Mouse (Mus musculus) myocyte (in vitro differentiated cells): ENCODE data around the gene Ccdc73. TPM values are rescaled to one million over a fixed set of nuclear protein-coding genes. Genes with fewer than 3 reads are reported as not detected.

ENCODE experiments used
- H3K27me3 ChIP-seq: one replicate; pipeline ENCODE4 v1.6.1; 2011; ENCODE audit not compliant: control insufficient read depth, insufficient read depth, insufficient read length
- H3K36me3 ChIP-seq: one replicate; pipeline ENCODE4 v1.6.1; 2011; ENCODE audit not compliant: control insufficient read depth, insufficient read depth
- H3K4me2 ChIP-seq: one replicate; pipeline ENCODE4 v1.6.1; 2011; ENCODE audit warnings: low read depth, control low read depth
- H3K4me3 ChIP-seq: one replicate; pipeline ENCODE4 v1.5.1; 2011; ENCODE audit warnings: mild to moderate bottlenecking, control low read depth, moderate library complexity
- H3K79me2 ChIP-seq: one replicate; pipeline ENCODE4 v1.6.1; 2011; ENCODE audit not compliant: control insufficient read depth, insufficient read depth
- H3ac ChIP-seq: one replicate; pipeline ENCODE4 v1.6.1; 2011; ENCODE audit not compliant: control insufficient read depth, insufficient read length
- CEBPB ChIP-seq: IDR thresholded peaks from 2 replicates; pipeline ENCODE4 v1.6.1; 2011; ENCODE audit warnings: mild to moderate bottlenecking, moderate library complexity; ENCODE audit not compliant: poor library complexity, insufficient read depth, severe bottlenecking
- E2F4 ChIP-seq: IDR thresholded peaks from one replicate; pipeline ENCODE4 v1.6.1; 2011; ENCODE audit warnings: mild to moderate bottlenecking, control low read depth, moderate library complexity; ENCODE audit not compliant: insufficient read depth
- MAX ChIP-seq: IDR thresholded peaks from one replicate; pipeline ENCODE4 v1.6.1; 2011; ENCODE audit warnings: low read depth, mild to moderate bottlenecking, control low read depth
- MYOD1 ChIP-seq, 3 experiments: IDR thresholded peaks; one replicate each; pipeline ENCODE4 v1.6.1; 2011; ENCODE audit warnings: control low read depth in 2 of 3, low read depth in 2 of 3, mild to moderate bottlenecking in 2 of 3, moderate library complexity in 1 of 3; ENCODE audit not compliant: insufficient read length in 2 of 3, control insufficient read depth in 1 of 3
- MYOG ChIP-seq, 3 experiments: IDR thresholded peaks; one replicate each; pipeline ENCODE4 v1.6.1; 2011; ENCODE audit warnings: control low read depth in 2 of 3, low read depth in 2 of 3, mild to moderate bottlenecking in 2 of 3; ENCODE audit not compliant: insufficient read length in 2 of 3, control insufficient read depth in 1 of 3, insufficient read depth in 1 of 3
- POLR2A ChIP-seq: IDR thresholded peaks from one replicate; pipeline ENCODE4 v1.6.1; 2011; ENCODE audit warnings: low read depth, mild to moderate bottlenecking, control low read depth, moderate library complexity; ENCODE audit not compliant: insufficient read length
- POLR2AphosphoS2 ChIP-seq: IDR thresholded peaks from one replicate; pipeline ENCODE4 v1.6.1; 2011; ENCODE audit warnings: low read depth, control low read depth; ENCODE audit not compliant: insufficient read length
- REST ChIP-seq: IDR thresholded peaks from one replicate; pipeline ENCODE4 v1.6.1; 2011; ENCODE audit warnings: mild to moderate bottlenecking, control low read depth, moderate library complexity; ENCODE audit not compliant: insufficient read depth, insufficient read length
- SRF ChIP-seq: IDR thresholded peaks from one replicate; pipeline ENCODE4 v1.6.1; 2011; ENCODE audit warnings: low read depth; ENCODE audit not compliant: control insufficient read depth, insufficient read length
- TCF12 ChIP-seq: IDR thresholded peaks from one replicate; pipeline ENCODE4 v1.6.1; 2011; ENCODE audit warnings: mild to moderate bottlenecking, control low read depth; ENCODE audit not compliant: poor library complexity, insufficient read depth, severe bottlenecking
- TCF3 ChIP-seq: IDR thresholded peaks from one replicate; pipeline ENCODE4 v1.6.1; 2011; ENCODE audit warnings: low read depth, control low read depth; ENCODE audit not compliant: insufficient read length
- USF1 ChIP-seq: IDR thresholded peaks from one replicate; pipeline ENCODE4 v1.6.1; 2011; ENCODE audit warnings: low read depth, mild to moderate bottlenecking, control low read depth, moderate library complexity
- polyA plus RNA-seq: library from polyadenylated mRNA; unstranded; fragments of >200 nt; fragmentation: generic; extraction: Trizol; gene quantifications from one replicate; pipeline ENCODE4 v1.2.1, GENCODE M21; 2012; ENCODE audit warnings: missing spikeins

Ccdc73 gene
- polyA plus RNA-seq, 1 experiment: 0.18 TPM

DNA sequence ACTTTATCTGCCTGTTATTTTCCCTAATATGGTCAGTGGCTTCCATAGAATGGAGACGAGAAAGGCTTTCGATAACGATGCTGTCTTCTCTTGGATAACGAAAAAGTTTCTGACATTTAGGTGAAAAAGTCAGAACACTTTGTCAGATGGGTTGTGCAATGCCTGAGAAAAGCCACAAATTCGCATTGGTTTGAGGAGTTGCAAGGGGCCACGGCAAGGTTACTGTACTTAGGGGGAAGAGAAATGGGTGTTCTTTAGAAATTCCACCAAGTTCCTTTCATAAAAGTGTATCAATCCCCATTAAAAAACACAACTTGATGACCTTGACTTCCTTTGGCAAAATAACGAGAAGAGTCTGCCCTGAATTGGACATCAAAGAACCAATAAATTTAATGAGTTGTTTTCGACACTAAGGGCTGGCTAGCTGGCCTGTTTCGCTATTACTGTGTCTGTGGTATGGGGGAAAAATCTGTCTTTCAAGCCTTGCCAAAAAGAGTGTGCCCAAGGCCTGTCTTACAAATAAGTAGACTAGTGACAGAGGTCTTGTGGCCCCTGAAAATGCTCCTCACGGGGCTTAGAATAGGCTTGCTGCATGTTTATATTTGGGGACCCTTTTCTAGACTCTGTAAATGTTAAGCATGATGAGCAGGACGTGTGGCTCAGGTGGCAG, 168.9 kb downstream of the Ccdc73 start:
- H3K27me3 ChIP-seq: no peaks in the 10 kb centered on the region
- no peak overlapping the region for H3K4me3 ChIP-seq
- H3K4me2 ChIP-seq: no peak overlapping the region
- no peaks in the 10 kb centered on the region for H3K36me3 ChIP-seq
- H3ac ChIP-seq: no peak overlapping the region
- TF ChIP-seq TCF12: no peak
- TF ChIP-seq REST: no peak
- TF ChIP-seq E2F4: no peak
- TF ChIP-seq POLR2AphosphoS2: no peak
- TF ChIP-seq MYOD1 (IDR thresholded peaks at IDR 0.05; ENCODE audit: control insufficient read depth in 1 of 3, insufficient read length in 2 of 3, low read depth in 2 of 3): no peak
- no peak for TF ChIP-seq USF1
- no peak for TF ChIP-seq SRF
- TF ChIP-seq TCF3: no peak
- no peak for TF ChIP-seq POLR2A
- TF ChIP-seq MAX: no peak
- TF ChIP-seq CEBPB: no peak
- no peak for TF ChIP-seq MYOG (IDR thresholded peaks at IDR 0.05; ENCODE audit: control insufficient read depth in 1 of 3, insufficient read depth in 1 of 3, insufficient read length in 2 of 3, low read depth in 2 of 3)
- H3K79me2 ChIP-seq: no peaks in the 10 kb centered on the region

DNA sequence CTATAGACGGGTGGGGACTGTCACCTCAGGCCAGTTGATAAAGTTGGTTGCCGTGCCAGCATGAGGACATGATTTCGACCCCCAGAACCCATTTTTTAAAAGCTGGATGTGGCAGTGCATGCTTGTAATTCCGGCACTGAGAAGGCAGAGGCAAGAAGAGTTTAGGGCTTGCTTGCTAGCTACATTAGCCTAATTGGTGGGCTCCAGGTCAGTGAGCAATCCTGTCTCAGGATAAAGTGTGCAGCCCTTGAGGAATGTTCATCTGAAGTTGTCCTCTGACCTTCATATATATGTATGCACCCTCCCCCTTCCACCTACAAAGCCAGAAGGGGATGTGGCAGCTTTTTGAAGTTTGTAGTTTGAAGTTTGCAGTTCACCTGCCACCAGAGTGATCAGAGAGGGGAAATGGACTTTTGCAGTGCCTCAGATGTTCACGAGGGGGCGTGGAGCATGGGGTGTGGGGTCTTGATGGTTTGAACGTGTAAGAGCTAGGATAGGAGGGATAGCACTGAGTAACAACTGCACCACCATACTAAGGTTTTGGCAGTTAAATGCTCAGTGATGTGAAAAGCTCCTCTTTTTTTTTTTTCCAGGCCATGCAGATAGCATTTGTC, 170.5 kb downstream of the Ccdc73 start:
- no peak overlapping the region for H3K4me2 ChIP-seq
- no peaks in the 10 kb centered on the region for H3K36me3 ChIP-seq
- H3K27me3 ChIP-seq: no peaks in the 10 kb centered on the region
- H3K79me2 ChIP-seq: no peaks in the 10 kb centered on the region
- no peak overlapping the region for H3K4me3 ChIP-seq
- TF ChIP-seq SRF: no peak
- no peak for TF ChIP-seq TCF3
- H3ac ChIP-seq: no peak overlapping the region

DNA sequence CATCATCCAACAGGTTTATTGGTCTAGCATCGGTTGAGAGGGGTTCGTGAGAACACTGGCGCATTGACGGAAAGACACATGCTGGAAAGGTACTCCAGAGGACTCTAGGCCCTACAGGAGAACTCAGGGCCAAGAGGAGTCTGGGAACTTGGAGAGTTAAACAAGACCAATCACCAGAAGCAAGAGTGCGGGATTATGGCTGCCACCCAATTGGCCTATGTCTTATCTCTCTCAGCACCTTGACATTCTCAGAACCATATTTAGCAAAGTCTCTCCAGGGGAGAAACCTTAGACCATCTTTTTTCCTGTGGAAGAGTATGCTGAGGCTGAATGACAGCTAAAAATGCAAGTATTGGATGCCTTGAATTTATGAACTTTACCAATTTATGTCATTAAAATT, 171.3 kb downstream of the Ccdc73 start:
- TF ChIP-seq MAX (no peak), MYOG (IDR thresholded peaks at IDR 0.05; ENCODE audit: control insufficient read depth in 1 of 3, insufficient read depth in 1 of 3, insufficient read length in 2 of 3, low read depth in 2 of 3) (no peak), USF1 (no peak)
- no peak overlapping the region for H3K4me2 ChIP-seq
- H3K79me2 ChIP-seq: no peaks in the 10 kb centered on the region
- H3K27me3 ChIP-seq: no peaks in the 10 kb centered on the region
- H3K4me3 ChIP-seq: no peak overlapping the region
- no peak overlapping the region for H3ac ChIP-seq
- H3K36me3 ChIP-seq: no peaks in the 10 kb centered on the region

DNA sequence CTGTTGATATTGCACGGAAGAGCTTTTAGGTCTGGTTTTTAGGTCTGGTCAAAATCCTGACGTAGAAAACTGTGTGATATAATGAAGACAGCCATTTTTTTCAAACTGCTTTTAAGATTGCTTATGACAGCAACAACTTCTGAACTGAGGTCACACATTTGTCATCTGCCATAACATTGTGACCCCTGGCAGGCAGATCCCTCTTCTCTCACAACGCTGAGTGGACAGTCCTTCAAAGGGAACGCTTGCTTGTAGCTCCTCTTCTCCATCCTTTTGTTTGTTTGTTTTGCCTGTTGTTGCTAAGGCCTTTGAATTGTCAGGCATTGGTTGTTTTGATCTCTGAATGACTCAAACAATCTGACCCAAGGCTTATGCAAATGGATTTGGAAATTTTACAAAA, 173.3 kb downstream of the Ccdc73 start:
- no peak overlapping the region for H3K4me3 ChIP-seq
- H3K4me2 ChIP-seq: no peak overlapping the region
- no peaks in the 10 kb centered on the region for H3K79me2 ChIP-seq
- H3K36me3 ChIP-seq: no peaks in the 10 kb centered on the region
- no peaks in the 10 kb centered on the region for H3K27me3 ChIP-seq
- no peak overlapping the region for H3ac ChIP-seq
- no peak for TF ChIP-seq POLR2AphosphoS2
- no peak for TF ChIP-seq MYOG (IDR thresholded peaks at IDR 0.05; ENCODE audit: control insufficient read depth in 1 of 3, insufficient read depth in 1 of 3, insufficient read length in 2 of 3, low read depth in 2 of 3)
- no peak for TF ChIP-seq E2F4
- no peak for TF ChIP-seq TCF3
- TF ChIP-seq POLR2A: no peak
- no peak for TF ChIP-seq CEBPB
- no peak for TF ChIP-seq MAX

DNA sequence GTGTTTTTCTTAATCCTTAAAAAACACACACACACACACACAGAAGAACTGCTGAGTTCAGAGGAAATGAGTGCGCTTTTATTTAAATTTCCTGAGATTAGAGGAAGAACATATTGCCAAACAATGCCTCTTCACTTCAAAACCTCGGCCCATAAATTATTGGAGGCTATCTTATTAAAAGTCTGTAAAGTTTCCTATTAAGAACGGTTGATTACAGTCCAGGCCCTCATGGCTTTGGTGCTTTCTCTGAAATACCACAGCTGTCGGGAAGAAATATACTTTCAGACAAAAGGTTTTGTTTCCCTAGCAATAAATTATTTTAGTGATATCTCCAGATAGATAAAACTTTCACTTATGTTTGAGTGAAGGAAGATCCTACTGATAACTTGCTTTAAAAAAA, 175.5 kb downstream of the Ccdc73 start:
- Histone ChIP-seq H3K4me2 (no peak overlapping the region), H3K79me2 (no peaks in the 10 kb centered on the region), H3K36me3 (no peaks in the 10 kb centered on the region), H3ac (no peak overlapping the region), H3K27me3 (no peaks in the 10 kb centered on the region), H3K4me3 (no peak overlapping the region)
- TF ChIP-seq TCF3: no peak
- TF ChIP-seq CEBPB: no peak

DNA sequence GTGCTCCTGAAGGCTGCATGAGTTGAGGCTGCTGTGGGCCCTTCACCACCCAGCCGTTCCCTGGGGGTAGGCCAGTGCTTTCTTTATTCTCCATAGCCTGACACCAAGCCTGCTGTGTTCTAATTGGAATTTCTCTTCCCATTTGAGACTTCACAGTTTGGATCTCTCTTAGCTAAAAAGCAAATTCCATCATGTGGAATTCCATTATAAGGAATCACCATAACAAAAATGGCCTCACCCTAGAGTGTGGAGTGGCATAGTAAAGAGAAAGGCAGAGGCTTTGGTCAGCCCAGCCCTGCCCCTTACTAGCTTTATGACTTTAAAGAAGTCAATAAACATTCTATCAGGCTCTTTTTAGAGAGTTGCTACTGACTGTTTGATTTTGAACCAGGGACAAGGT, 180.7 kb downstream of the Ccdc73 start:
- Histone ChIP-seq H3K4me3 (no peak overlapping the region), H3K36me3 (no peaks in the 10 kb centered on the region), H3K27me3 (no peaks in the 10 kb centered on the region), H3ac (no peak overlapping the region), H3K79me2 (no peaks in the 10 kb centered on the region), H3K4me2 (no peak overlapping the region)
- no peak for TF ChIP-seq TCF12
- TF ChIP-seq USF1: no peak
